Mouse (Mus musculus) embryo, embryonic 9.5 days (tissue): Measurements from ENCODE around the gene Tmem201.
A peak's percentile ranks its signal among the peaks of the same experiment; 100 is the strongest.

Source experiments
- DNase-seq: peaks from one replicate; pipeline ENCODE4 v3.0.0-alpha.2; 2017; ENCODE audit errors: extremely low spot score

Tmem201 gene

DNA sequence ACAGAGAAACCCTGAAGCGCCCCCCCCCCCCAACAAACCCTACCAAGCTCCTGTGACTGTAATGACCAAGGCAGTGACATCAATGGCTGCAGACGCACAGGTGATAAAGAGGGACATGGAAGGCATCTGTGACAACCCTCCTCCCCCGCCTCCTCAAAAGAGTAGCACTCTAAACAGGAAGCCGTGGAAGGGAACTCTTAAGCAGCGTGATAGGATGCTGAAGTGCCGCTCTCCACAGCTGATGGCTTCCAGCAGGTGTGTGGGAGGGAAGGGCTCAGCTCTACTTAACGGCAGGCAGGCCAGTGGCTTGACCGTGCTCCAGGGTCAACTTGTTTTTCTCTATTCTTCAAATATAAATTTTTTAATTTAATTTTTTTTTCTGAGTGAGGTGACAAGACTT, 16.7 kb downstream of the Tmem201 start:
- DNase-seq = no peak

DNA sequence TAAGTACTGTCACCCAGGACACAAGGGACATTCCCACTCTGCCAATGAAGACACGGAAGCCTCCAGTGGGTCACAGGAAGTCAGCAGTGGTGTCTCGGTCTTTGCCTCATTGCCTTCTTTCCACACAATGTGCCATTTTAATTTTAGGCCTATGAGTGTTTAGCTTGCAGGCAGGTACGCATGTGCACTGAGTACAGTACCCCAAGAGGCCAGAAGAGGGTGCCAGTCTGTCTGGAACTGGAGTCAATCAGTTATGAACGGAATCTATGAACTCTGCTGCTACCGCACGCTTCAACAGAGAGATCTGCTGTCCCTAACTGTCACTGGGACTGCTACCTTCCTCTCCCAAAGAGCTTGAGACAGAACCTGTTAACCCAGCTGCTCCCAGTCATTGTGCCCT, 18.2 kb downstream of the Tmem201 start:
- DNase-seq = no peak

DNA sequence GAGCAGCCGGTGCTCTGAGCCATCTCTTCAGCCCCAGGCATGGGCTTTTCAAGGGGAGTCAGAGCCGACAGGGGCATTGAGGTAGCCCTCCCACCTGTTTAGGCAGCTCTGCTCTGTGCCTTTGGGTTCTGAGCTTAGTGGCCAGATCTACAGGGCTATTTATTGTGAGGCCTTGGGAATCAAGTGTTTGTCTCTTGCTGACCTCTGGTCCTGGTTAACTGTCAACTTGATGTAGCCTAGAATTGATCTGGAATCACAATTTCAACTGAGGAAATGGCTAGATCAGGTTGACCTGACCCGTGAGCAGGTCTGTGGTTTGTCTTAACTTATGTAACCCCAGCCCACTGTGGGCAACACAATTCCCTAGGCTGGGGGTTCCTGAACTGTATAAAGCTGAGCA, 23.3 kb downstream of the Tmem201 start:
- no peak for DNase-seq

DNA sequence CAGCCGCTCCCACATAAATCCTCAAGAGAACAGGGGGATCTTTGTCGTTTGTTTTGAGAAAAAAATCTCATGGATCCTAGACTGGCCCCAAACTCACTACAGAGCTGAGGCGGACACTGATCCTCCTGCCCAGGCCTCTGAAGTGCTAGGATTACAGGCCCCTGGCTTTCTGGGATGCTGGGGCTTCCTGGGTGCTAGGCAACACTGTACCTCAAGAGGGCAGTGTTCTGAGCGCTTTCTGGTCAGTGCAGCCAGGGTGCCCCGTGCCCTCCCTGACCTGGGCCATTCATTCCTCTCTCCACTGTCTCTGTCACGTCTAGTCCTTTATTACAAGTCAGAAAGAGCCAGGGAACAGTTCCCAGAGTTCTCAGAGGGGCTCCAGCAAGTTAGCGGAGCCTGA, 25.9 kb downstream of the Tmem201 start:
- DNase-seq = peak; percentile 76

DNA sequence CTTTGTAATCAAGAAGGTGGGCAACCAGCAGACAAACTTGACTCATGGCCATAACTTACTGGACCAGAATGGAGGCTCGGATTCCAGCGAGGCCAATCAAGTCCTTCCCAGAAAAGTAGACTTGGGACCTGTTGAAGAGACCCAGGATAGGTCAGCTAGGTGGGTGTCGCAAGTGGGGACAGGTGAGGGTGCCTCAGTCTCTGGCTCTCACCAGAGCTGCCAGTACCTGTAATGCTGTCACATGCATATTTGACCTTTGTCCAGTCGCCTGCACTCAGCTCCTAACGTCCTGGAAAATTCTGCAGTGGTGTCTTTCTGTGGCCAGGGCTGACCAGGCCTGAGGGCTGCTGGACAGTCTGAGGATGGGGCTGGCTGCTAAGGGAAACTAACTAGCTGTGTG, 26.4 kb downstream of the Tmem201 start:
- DNase-seq = no peak

DNA sequence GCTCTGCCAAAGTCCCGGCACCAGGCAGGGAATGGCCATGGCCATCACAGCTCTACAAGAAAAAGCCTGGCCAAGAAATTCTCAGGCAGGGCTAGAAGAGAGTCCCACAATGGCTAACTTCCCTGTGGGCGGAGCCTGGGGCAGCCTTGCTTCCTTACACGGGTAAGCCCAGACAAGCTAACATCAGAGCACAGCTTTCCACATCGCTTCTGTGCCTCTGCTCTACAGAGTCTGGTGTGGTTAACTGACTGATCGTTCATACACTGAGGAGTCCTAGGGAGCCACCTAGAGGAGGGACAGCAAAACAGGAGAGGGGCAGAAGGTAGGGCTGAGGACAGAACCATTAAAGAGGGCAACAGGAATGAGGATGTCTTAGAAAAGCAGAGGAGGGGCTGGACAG, 27.3 kb downstream of the Tmem201 start:
- peak; percentile 55 for DNase-seq

DNA sequence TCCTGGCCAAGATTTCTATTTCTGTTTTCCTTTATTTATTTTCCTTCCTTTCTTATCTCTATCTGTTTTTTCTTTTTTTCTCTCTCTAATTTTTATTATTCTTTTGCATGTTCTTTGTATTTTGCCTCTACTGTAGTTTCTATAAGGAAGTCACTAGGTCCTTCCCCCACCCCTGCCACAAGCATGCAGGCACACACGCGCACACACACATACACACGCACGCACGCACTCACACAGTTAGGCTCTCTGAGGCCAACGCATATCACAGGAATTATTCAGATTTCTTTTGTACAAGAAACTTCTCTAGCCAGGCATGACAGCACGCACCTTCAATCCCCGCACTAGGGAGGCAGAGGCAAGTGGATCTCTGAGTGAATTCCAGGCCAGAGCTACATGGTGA, 31.9 kb downstream of the Tmem201 start:
- no peak for DNase-seq

DNA sequence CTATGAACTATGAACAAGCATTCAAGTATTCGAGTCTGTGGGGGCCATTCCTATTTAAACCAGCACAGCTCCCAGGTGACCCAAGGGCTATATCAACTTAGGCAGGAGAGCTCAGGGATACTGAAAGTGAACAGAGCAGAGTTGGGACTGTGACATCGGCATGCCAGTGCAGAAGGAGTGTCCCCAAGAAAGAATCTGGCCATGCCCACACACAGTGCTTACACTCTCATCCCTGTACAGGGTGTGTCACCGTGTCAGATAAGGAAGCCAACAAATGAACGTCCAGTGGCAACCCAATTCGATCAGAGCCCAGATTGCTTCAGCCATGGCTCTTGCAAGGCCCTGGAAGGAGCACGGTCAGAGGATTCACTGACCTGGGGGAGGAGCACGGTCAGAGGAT, 32.5 kb downstream of the Tmem201 start:
- no peak for DNase-seq

DNA sequence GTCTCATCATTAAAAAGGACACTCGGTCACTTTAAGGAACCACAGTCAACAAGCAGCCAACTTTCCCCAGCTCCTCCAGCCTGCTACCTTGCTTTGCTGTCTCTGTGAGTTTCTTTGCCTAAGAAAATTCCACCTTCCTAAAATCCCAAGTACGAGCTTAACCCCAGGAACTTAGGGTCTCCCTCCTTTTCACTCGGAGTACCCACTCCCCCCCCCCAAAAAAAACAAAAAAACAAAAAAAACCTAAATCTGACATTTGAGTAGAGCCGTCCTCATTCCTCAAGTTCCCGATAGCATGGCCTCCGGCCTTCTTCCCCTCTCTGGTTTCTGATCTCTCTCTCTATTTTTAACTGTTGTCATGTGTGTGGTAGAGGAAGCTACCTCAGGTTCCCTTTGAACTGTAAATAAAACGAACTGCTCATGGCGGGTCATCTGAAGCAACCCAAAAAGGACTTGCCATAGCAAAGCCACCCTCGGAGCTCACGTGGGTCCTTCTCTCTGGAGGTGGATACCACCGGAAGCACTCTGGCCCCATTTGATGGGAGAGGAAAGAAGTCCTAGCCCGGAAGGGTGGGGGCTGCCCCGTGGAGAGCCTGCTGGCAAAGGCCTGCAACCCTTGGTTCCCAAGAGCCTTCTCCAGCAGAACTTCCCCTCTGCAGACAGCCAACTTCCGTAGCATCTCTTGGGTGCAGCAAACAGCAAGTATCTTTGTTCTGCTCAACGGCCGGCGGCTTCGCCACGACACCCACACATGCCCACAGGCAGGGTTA, 35.4 kb downstream of the Tmem201 start, which contains the start of gene Pik3cd:
TSS of gene Pik3cd (minus strand) at position 362 of the 770 bp plus-strand sequence.
- DNase-seq = no peak

DNA sequence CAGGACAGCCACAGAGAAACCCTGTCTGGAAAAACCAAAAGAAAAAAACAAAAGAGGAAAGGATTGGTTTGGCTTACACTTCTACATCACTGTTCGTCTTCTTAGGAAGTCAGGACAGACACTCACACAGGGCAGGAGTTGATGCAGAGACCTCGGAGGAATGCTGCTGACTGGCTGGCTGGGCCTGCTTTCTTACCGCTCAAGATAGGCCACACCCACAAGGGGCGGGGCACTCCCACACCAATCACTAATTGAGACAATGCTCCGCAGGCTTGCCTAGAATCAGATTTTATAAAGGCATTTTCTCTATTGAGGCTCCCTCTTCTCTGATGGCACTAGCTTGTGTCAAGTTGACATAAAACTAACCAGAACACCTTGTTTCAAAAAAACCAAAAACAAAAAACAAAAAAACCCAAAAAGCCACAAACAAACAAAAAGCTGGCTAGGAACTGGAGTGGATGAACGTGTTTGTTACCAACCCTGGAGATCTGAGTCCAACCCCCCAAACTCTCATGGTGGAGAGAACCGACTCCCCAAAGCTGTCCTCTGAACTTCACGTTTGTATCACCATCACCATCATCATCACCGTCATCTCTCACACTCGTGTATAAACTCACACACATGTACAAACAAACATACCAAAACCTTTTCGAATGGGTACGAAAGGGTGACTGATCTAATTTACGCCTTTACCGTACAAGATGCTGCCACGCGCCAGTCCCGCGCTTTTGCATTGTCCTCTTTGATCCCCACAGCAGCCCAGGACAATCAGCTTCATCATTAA, 36.2 kb downstream of the Tmem201 start:
- no peak for DNase-seq

DNA sequence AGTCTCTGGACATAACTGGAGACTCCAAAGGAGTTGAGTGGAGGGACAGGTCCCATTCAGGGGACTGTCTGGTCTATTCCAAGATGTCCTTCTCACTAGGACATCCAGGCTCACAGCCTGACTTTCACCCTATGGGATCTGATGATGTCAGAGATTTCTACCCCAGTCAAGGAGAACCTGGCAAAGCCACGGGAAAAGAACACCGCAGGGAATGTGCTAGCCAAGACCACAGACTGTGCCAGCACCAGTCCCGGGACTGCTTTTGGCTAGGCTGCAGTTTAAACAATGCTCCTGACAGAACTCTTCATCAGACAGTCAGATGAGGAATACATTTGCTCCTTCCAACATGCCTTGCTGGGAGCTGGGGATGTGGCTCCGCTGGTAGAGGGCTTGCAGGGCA, 37.9 kb downstream of the Tmem201 start:
- DNase-seq = no peak

DNA sequence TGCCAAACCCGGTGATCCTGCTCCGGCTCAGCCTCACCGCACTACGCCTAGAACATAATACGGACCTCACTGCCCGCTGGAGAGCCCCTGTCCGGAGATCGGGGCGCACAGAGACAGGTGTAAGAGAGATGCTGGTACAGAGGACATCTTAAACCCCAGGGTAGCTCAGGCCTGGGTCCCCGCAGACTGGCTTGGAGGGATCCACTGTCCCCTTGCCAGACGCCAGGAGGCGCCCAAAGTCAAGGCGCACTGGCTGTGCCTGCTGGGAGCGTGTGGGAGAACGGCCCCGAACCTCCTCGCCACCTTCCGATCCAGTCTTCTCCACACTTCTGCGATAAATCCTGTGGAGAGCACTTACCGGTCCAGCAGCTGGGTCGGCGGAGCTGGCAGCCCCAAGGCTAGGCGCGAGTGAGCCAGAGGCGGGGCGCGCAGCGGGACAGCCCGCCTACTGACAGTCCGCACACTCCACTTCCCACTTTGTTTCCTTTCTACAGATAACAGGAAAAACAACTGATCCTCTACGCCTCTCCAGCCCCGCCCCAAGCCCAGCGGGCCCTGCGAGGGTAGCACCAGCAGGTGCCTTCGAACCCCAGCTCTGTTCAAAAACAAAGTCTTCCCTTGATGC, 39.5 kb downstream of the Tmem201 start:
- DNase-seq = peak; percentile 77

DNA sequence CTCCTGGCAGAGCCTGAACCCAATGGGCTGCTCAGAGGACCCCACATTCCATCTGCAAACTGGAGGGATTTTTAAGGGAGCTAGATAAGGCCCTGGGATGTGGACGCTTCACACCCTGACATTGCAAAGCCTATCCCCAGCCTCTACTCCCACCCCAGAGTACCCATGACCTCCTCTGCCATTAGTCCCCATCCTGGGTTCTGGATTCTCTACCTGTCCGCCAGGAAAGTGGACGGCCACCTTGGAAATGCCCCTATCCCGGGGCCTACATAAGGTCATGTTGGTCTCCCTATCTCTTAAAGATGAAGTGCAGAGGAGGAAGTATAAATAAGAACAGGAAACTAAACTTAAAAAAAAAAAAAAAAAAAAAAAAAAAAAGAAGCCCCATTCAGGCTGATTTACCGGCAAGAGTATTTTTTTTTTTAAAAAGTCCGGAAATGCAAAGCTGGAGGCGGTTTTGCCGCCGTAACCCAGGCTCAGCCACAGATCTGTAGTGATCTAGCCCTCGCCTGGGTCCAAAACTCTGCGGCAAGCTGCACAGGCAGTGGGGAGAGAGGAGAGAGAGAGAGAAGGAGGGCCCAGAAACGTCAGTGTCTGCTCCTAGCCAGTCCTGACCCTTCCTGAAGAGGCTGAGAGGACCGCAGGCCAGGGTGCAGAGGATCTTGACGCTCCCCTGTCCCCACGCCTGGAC, 40.2 kb downstream of the Tmem201 start:
- DNase-seq = no peak

DNA sequence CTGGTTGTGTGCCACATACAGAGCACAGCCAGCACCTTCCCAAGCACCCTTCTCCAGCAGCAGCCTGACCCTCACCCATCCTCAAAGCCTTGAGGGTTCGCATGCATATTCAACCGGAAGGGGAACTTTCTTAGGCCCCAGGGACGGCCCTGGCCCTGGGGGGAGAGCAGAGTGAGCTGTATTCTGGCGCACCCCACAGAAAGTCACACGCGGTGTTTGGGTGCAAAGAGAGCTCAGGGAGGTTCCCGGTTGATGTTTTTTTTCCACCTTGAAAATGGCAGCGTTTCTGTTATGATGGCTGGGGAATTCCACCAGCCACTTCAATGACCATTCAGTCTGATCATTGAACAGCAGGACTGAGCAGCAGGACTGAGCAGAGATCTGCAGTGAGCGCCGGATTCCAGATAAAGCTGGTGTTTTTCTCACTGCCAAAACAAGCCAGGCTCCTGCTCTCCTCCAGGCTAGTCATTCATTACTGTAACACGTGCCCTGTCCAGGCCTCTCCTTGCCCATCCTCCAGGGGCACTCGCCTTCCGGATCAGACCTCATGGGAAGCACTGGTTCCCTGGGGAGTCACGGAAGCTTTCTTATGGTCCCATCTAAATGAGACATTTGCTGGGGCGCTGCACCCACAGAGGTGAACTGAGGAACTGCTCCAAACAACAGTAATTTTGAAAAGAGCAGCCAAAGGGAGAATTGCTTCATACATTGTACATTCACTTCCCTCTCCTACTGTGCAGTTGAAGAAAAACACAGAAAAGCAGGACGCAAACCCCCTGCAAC, 41.5 kb downstream of the Tmem201 start:
- DNase-seq = no peak

DNA sequence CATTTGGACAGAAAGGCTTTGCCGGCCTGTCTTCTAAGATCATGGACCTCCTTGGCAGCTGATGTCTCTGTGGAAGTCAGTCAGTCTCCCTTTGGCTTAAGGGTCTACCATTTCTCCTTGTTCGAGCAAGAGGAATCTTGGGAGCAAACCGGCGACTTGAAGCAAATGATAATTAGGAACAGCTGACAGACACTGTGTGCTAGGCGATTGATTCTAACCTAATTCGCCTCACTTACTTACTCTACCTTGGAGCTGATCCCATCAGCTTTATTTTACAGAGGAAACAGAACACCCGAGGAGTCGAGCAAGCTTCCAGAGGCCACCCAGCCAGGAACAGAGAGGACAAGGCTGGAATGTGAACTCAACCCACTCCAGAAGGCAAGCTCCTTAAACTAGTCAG, 46.5 kb downstream of the Tmem201 start:
- no peak for DNase-seq

DNA sequence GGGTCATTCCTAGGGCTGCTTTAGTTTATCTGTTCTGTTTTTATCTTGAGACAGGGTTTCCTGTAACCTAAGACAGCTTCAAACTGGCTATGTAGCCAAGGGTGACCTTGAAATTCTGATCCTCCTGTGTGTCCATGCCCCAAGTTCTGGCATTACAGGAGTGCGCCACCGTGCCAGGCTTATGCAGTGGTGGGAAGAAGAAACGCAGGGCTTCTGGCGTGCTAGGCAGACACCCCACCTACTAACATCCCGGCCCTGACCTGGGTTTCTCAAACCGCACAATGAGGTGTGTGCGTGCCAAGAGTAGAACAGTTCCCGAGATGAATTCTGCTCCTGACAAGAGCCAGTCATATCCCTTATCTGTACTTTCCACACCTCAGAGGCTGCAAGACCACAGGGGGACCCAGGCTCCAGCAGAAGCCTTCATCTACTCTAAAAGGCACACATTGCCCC, 47.0 kb downstream of the Tmem201 start:
- DNase-seq = no peak

DNA sequence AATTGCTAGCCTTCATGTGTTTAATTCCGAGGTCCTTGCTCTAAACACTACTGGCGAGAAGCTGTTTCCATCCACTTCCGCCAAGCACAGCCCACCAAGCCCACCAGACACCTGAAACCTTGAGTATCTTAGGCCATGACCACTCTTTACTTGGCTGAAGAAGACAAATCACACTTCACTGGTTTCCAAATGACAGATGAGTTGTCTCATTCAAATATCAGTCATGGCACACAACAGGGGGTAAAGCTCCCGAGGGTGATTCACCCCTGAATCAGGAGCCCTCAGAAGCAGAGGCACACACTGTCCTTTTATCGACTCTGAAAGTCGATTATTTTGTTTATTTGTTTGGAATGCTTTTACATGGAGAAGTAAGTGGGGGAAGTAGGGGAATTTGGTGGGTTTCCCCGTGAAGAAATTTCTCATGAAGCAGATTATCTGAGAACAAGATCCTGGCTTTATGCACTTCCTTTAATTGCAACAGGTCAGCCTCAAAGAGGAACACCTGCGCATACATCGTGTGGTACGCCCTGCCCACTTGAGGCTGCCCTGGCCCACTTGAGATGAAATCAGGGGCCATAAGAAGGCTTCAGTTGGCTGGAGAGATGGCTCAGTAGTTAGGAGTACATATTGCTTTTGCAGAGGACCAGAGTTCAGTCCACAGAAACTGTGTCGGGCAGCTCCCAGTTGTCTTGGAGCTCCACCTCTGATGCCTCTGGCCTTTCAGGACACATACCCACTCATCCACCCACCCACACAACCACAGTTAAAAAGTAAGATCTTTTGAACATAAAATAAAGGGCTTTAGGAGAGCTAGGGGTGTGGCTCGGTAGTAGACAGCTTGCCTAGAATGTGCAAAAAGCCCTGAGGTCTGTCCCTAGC, 47.8 kb downstream of the Tmem201 start:
- no peak for DNase-seq

DNA sequence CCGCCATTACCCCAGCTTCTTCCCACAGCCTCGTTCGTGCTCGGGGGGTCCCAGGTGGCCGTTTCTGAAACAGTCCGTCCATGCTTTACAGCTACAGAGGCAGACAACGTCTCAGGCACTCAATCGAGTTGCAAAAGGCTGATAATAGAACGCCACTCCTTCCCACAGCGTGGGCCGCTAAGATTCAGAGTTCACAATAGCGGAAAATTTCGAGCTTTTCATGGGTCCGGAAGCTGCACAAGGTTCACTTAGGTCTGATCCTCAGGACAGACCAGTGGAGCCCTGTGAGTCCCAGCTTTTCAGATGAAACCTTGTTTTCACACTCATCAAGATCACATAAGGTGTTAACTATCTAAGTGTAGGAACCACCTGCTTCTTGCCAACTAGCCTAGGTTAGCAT, 49.0 kb downstream of the Tmem201 start:
- no peak for DNase-seq

DNA sequence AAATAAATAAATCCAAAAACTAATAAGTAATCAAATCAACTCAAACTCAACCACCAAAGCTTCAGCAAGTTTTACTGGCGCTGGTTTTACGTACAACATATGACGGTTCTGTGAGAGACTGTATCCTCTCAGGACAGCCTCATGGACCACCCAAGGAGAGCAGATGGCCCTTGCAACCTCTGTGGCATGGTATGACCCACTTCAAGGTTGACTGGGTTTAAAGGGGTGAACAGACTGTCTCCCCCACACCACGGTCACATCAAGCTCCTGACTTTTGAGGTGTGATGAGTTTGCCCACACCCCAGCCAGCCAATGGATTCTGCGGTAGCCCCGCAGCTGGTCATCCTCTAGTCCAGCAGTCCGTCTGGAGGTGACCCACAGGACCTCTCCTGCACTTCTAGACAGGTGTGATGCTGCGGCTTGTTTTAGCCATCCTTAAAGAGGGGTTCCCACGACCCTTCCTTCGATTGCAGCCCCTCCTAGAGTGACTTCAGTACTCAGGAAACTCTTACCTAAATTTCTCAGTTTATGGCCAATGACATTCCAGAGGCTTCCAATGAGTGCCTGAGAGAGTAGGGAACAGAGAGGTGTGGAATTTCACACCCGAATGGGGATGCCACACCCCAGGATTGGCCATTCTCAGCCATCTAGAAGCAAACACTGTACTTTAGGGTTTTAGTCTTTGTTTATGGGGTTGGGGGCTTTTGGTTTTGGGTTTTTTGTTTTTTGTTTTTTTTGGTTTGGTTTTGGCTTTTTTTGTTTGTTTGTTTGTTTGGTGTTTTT, 52.8 kb downstream of the Tmem201 start:
- DNase-seq = no peak

DNA sequence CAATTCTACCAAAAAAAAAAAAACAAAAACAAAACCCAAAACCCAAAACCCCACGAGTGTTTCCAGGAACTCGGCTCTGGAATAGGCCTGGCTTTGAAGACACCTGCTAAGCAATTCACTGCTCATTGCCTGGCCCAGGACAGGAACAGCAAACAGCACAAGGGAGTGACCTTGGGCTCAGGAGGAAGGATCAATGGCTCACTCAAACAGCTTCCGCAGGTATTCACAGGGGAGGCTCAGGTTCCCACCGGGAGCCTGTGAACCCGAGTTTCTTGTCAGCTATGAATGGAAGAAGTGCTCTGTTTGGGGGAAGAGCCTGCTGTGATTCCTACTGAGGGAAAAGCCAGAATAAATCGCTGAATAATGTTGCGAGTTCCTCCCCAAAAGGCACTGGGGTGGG, 54.0 kb downstream of the Tmem201 start:
- DNase-seq = no peak
